Mouse (Mus musculus): ENCODE results near the gene Cry1. TPM values are rescaled to one million over a fixed set of nuclear protein-coding genes. Genes with fewer than 3 reads are reported as not detected.

Cry1 gene
- polyA plus RNA-seq, 1 experiment from 2014 or later = 15.7 TPM

DNA sequence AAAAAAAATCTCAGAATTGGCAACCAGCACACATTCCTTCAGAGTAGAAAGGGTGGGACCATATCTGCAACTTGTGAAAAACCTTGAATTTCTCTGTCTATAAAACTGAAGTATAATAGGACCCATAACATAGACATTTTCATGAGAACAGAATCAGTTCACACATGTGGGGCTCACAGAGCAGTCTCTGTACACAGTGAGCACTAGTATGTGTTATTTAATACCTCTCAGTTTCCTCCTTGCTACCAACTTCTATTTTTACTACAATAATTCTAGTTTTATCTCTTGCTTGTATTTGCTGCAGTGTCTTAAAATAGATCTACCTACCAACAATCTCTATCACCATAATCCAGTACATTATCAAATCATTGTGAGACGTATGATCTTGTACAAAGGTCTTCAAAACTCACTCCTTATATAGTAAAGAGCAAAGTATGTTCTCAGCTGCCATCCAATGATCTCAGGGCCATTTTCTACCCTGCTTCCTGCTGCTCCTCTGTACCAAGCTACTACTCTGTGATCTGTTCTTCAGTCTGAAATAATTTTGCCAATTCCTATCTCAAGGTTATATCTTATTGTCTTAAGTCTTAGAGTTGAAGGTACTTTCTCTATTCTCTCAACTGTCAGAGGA, 24.8 kb downstream of the Cry1 start:
- WGBS = 31% methylated on average over 1 of the region's 1 CpGs
- H3K4me3 ChIP-seq = no peak overlapping the region
- no peaks in the 10 kb centered on the region for H3K9me3 ChIP-seq (replicated peaks)
- H3K27me3 ChIP-seq = no peaks in the 10 kb centered on the region
- no peaks in the 10 kb centered on the region for H3K36me3 ChIP-seq
- no peak overlapping the region for H3K9ac ChIP-seq
- H3K27ac ChIP-seq = 0 out of 2 replicates have a peak overlapping the region, but pooled peaks have one; percentile 31
- no peak overlapping the region for H3K4me2 ChIP-seq
- ATAC-seq (replicated peaks; ENCODE audit: insufficient number of reproducible peaks, insufficient read depth, low FRiP score, low read depth) = no peak
- H3K4me1 ChIP-seq (replicated peaks) = peaks cover 7% of the 10 kb centered on the region; the same call in 1 of the 2 replicates

DNA sequence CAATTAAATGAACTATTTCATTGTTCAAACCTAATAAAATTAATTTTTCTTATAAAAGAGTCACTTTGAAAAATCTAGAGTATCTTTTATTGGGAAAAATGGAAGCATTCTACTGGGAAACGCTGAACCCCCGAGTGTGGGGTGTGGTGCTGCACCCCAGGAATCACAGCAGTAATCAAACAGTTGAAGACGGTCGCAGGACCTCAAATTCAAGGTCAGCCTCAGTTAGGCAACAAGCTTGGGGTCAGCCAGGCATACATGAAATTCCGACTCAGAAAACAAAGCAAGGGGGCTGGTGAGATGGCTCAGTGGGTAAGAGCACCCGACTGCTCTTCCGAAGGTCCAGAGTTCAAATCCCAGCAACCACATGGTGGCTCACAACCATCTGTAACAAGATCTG, 27.4 kb downstream of the Cry1 start:
- 92% methylated on average over 7 of the region's 7 CpGs for WGBS
- no peak overlapping the region for H3K9ac ChIP-seq

DNA sequence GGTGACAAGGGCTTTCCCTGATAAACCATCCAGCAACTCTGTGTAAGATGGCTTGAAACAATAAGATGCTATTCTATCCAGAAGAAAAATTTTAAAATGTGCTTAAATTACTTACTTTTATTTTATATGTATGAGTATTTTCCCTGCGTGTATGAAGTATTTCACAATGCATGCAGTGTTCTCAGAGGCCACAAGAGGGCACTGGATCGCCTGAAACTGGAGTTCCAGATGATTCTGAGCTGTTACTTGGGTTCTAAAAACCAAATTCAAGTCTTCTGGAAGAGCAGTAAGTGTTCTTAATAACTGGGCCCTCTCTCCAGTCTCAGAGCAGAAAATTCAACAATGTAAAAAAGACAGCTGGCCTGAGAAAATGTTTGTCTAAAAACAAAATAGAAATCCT, 30.7 kb downstream of the Cry1 start:
- H3K27me3 ChIP-seq = no peaks in the 10 kb centered on the region
- H3K9ac ChIP-seq = no peak overlapping the region
- no peak overlapping the region for H3K4me2 ChIP-seq
- H3K4me3 ChIP-seq = no peak overlapping the region
- H3K36me3 ChIP-seq = peaks cover 3% of the 10 kb centered on the region; the same call in 1 of the 2 replicates
- WGBS = 13% methylated on average over 2 of the region's 2 CpGs
- no peaks in the 10 kb centered on the region for H3K9me3 ChIP-seq (replicated peaks)
- H3K27ac ChIP-seq = no peak overlapping the region
- no peaks in the 10 kb centered on the region for H3K4me1 ChIP-seq (replicated peaks)
- no peak for ATAC-seq (replicated peaks; ENCODE audit: insufficient number of reproducible peaks, insufficient read depth, low FRiP score, low read depth)

More for the DNA sequence above, 27.4 kb downstream of the Cry1 start:
- Histone ChIP-seq H3K4me3 (no peak overlapping the region), H3K27me3 (no peaks in the 10 kb centered on the region), H3K4me1 (replicated peaks) (peaks cover 7% of the 10 kb centered on the region; the same call in 1 of the 2 replicates), H3K27ac (no peak overlapping the region), H3K9me3 (replicated peaks) (no peaks in the 10 kb centered on the region), H3K4me2 (no peak overlapping the region), H3K36me3 (no peaks in the 10 kb centered on the region)
- no peak for ATAC-seq (replicated peaks; ENCODE audit: insufficient number of reproducible peaks, insufficient read depth, low FRiP score, low read depth)

DNA sequence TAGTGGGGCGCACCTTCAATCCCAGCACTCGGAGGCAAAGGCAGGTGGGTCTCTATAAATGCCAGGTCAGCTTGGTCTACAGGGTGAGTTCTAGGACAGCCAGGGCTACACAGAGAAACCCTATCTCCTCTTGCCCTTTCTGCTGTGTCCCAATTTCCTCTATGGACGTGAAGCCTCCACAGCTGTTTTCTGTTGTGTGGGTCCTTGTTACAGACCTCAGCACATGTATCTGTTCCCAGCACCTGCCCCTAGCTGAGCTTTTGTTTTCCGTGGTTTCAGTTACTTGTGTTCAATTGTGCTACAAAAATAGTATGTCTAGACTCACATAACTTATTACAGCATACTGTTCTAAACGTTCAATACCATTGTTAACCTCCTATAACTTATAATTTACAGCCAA, 35.6 kb downstream of the Cry1 start:
- H3K4me3 ChIP-seq = no peak overlapping the region
- no peak overlapping the region for H3K4me2 ChIP-seq
- no peak overlapping the region for H3K9ac ChIP-seq
- H3K27me3 ChIP-seq = no peaks in the 10 kb centered on the region
- H3K9me3 ChIP-seq (replicated peaks) = no peaks in the 10 kb centered on the region
- H3K4me1 ChIP-seq (replicated peaks) = no peaks in the 10 kb centered on the region
- 87% methylated on average over 5 of the region's 5 CpGs for WGBS
- H3K27ac ChIP-seq = no peak overlapping the region
- no peak for ATAC-seq (replicated peaks; ENCODE audit: insufficient number of reproducible peaks, insufficient read depth, low FRiP score, low read depth)
- H3K36me3 ChIP-seq = peaks cover 23% of the 10 kb centered on the region

DNA sequence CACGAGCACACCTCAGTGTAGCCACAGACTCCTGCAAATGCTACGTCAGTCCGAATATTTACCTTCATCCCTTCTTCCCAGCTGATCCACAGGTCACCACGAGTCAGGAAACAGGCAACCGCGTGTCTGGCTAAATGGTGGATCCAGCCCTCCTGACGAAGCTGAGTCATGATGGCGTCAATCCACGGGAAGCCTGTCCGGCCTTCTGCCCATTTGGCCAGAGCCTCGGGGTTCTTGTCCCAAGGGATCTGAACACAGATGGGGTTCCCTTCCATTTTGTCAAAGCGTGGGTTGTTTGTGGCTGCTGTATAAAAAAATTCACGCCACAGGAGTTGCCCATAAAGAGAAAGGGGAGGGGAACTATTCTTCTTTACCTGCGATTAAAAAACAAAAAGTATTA, 38.6 kb downstream of the Cry1 start:
- Histone ChIP-seq H3K36me3 (peaks cover 29% of the 10 kb centered on the region), H3K9ac (no peak overlapping the region), H3K4me3 (no peak overlapping the region), H3K27me3 (no peaks in the 10 kb centered on the region), H3K4me2 (no peak overlapping the region), H3K4me1 (replicated peaks) (no peaks in the 10 kb centered on the region), H3K9me3 (replicated peaks) (no peaks in the 10 kb centered on the region), H3K27ac (no peak overlapping the region)
- ATAC-seq (replicated peaks; ENCODE audit: insufficient number of reproducible peaks, insufficient read depth, low FRiP score, low read depth) = no peak
- WGBS = 86% methylated on average over 14 of the region's 14 CpGs

DNA sequence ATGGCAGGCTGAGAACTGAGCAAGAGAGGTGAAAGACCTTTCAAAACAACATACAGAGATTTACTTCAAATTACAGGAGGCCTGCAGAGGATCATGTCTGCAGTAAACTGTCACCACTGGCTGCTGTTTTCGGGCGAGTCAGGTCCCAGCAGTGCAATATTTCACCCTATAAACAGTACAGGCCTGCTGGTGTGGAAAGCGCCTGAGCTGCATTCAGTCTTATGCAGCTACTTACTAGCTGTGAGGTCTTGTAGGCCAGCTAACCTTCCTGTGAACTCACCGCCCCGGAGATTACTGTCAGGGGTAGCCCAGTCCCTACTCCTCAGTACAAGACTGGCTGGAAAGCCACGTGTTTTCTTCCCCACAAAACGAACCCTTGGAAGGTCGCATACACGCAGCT, 43.4 kb downstream of the Cry1 start:
- Histone ChIP-seq H3K4me1 (replicated peaks) (no peaks in the 10 kb centered on the region), H3K9ac (no peak overlapping the region), H3K27me3 (no peaks in the 10 kb centered on the region), H3K4me2 (no peak overlapping the region), H3K9me3 (replicated peaks) (no peaks in the 10 kb centered on the region), H3K36me3 (peaks cover 14% of the 10 kb centered on the region), H3K4me3 (no peak overlapping the region), H3K27ac (no peak overlapping the region)
- 59% methylated on average over 9 of the region's 9 CpGs for WGBS
- no peak for ATAC-seq (replicated peaks; ENCODE audit: insufficient number of reproducible peaks, insufficient read depth, low FRiP score, low read depth)

DNA sequence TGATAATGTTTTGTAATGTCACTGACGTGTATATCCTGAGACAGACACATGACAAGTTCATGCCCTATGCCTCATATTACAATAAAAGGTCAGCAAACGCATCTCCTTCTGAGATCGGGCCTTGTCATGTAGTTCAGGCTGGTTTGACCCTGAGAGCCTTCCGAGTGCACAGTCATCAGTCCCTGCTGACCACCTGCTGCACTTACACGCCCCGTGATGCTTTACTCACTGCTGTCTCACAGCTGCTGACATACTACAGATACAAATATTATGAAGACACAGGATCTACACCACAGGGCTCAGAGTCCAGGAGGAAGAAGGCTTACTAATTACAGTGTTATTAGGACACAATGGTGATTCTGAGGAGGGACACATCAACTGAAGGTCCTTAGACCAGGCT, 48.3 kb downstream of the Cry1 start:
- Histone ChIP-seq H3K9ac (no peak overlapping the region), H3K27me3 (no peaks in the 10 kb centered on the region), H3K4me1 (replicated peaks) (no peaks in the 10 kb centered on the region), H3K9me3 (replicated peaks) (no peaks in the 10 kb centered on the region), H3K4me3 (no peak overlapping the region), H3K36me3 (peaks cover 6% of the 10 kb centered on the region; the same call in 1 of the 2 replicates), H3K27ac (no peak overlapping the region), H3K4me2 (no peak overlapping the region)
- ATAC-seq (replicated peaks; ENCODE audit: insufficient number of reproducible peaks, insufficient read depth, low FRiP score, low read depth) = no peak
- 84% methylated on average over 6 of the region's 6 CpGs for WGBS

DNA sequence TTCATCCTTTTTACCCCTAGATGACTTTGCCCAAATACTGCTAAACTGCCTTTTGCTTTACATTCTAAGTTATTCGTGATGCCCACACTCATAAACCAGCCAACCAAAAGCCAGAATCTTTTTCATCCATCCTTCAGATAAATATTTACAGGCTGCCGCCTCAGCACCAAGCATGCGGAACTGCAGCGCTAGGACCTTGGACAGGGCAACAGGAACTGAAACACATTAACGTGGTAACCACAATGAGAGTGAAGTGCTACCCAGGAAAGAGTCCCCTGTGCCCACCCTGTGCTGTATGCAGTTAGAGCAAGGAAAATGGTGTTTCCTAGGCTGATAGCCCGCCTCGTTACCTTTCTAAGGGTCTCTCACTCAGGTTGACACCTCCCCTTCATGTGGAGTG, 56.4 kb downstream of the Cry1 start:
- Histone ChIP-seq H3K27ac (peak overlapping the region; percentile 18), H3K36me3 (peaks cover 6% of the 10 kb centered on the region; the same call in 1 of the 2 replicates), H3K4me1 (replicated peaks) (peaks cover 14% of the 10 kb centered on the region), H3K27me3 (no peaks in the 10 kb centered on the region), H3K9ac (no peak overlapping the region), H3K9me3 (replicated peaks) (no peaks in the 10 kb centered on the region), H3K4me3 (peak overlapping the region; percentile 77), H3K4me2 (peak overlapping the region; percentile 70)
- ATAC-seq (replicated peaks; ENCODE audit: insufficient number of reproducible peaks, insufficient read depth, low FRiP score, low read depth) = no peak
- WGBS = 11% methylated on average over 7 of the region's 7 CpGs

DNA sequence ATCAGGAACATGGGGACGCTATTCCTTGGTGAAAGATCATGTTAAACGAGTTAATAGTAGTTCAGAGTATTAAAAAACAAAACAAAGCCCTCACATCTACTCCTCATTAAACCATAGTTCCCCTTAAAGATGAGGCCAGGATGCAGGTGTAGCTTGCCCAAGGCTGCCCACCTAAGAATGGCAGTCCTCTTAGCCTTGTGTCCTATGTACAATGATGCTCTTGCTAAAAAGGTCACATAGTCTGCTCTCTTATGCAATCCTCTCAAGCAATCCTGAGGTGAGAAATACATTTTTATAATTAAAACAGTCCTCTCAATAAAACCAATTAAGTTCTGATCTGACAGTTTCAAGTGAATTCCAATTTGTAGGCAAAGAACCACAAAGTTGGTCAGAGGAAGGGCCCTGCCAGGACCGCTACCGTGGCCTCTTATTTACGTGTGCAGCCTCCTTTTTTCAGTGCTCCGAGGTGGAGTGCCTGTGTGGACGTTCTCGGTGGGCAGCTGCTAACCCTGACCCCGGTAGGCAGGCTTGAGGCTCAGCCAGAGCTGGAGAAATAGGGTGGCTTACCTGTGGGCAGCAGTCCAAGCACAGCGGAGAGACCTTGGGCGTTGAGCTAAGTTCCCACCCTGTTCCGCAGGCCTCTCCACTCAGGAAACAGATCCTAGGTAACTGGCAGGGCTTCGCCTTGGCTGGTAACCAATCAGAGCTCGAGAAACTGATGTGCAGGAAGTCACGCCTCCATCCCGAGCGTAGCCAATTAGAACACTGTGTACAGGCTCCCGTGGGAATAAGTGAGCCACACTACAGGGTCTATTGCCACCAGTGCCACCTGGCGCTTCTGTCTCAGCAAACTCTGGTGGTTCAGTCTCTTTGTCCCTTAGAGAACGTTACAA, 57.2 kb downstream of the Cry1 start, which contains the start of gene Mterf2:
Gene Mterf2, minus strand, starts transcription at position 633 of the 893 bp plus-strand sequence.
- H3K9ac ChIP-seq = peak within 1 kb of the TSS; percentile 71
- 8% methylated on average over 20 of the region's 20 CpGs for WGBS
- H3K27me3 ChIP-seq = no peaks in the 10 kb centered on the region
- ATAC-seq (replicated peaks; ENCODE audit: insufficient number of reproducible peaks, insufficient read depth, low FRiP score, low read depth) = peak; percentile 100
- H3K4me3 ChIP-seq = peak within 1 kb of the TSS; percentile 77
- H3K4me1 ChIP-seq (replicated peaks) = peaks cover 14% of the 10 kb centered on the region
- H3K36me3 ChIP-seq = peaks cover 2% of the 10 kb centered on the region; the same call in 1 of the 2 replicates
- peak within 1 kb of the TSS; percentile 48 for H3K27ac ChIP-seq
- H3K4me2 ChIP-seq = peak within 1 kb of the TSS; percentile 70
- no peaks in the 10 kb centered on the region for H3K9me3 ChIP-seq (replicated peaks)

DNA sequence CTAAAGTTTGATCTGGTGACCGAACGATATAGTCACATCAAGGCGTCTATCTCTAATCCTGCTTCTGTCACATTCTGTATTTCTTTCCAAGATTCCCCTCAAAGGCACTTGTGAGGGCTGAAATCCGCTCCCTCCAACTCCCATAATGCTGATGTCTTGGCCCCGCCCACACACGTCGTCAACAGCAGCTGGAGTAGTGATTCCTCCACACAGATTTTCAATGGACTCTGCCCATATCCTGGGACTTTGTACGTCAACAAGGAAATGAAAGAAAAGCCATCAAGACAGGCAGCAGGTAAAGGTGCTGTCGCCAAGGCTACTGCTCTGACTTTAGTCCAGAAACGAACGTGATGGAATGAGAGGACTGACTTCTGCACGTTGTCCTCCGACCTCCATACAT, 59.7 kb downstream of the Cry1 start:
- Histone ChIP-seq H3K4me3 (no peak overlapping the region), H3K27me3 (no peaks in the 10 kb centered on the region), H3K27ac (no peak overlapping the region), H3K4me2 (no peak overlapping the region), H3K36me3 (peaks cover 18% of the 10 kb centered on the region), H3K9me3 (replicated peaks) (no peaks in the 10 kb centered on the region), H3K4me1 (replicated peaks) (peaks cover 14% of the 10 kb centered on the region), H3K9ac (no peak overlapping the region)
- no peak for ATAC-seq (replicated peaks; ENCODE audit: insufficient number of reproducible peaks, insufficient read depth, low FRiP score, low read depth)
- WGBS = 79% methylated on average over 13 of the region's 13 CpGs

DNA sequence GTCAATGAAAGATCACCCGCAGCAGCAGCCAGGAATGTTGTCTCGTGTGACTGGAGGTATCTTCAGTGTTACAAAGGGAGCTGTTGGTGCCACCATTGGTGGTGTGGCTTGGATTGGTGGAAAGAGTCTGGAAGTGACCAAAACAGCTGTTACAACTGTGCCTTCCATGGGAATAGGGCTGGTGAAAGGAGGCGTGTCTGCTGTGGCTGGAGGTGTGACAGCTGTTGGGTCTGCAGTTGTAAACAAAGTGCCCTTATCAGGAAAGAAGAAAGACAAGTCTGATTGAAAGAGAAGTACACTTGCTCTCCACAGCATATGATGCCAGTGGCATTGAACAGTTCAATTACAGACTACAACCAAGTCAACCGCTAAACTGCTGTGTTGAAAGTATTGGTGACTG, 70.5 kb downstream of the Cry1 start:
- H3K27me3 ChIP-seq = no peaks in the 10 kb centered on the region
- H3K9ac ChIP-seq = no peak overlapping the region
- H3K4me2 ChIP-seq = no peak overlapping the region
- no peaks in the 10 kb centered on the region for H3K9me3 ChIP-seq (replicated peaks)
- 0 out of 2 replicates have a peak, but pooled peaks cover 2% of the 10 kb centered on the region for H3K4me1 ChIP-seq (replicated peaks)
- H3K4me3 ChIP-seq = no peak overlapping the region
- 65% methylated on average over 4 of the region's 4 CpGs for WGBS
- H3K27ac ChIP-seq = no peak overlapping the region
- H3K36me3 ChIP-seq = peaks cover 30% of the 10 kb centered on the region
- ATAC-seq (replicated peaks; ENCODE audit: insufficient number of reproducible peaks, insufficient read depth, low FRiP score, low read depth) = no peak
